Comparison of ENCODE assay signal across 35 mouse cellular contexts in genomic region chr14:31596408-31596807, GRCm38 (mm10). TPM values are rescaled to one million over a fixed set of nuclear protein-coding genes. Genes with fewer than 3 reads are reported as not detected.
A peak's percentile ranks its signal among the peaks of the same experiment; 100 is the strongest.
DNase-seq lines count a peak whose midpoint lies in the region; ATAC-seq and TF ChIP-seq lines count a peak whose summit lies in the region.
"Had no signal": no experiment of that assay in that cellular context is flagged by ENCODE, and none has a peak within 500 bp of the region (broad histone marks: within the 10 kb centered on the region; RNA-seq: fewer than 3 reads in every experiment).

No protein-coding gene starts in this region.

- no peak for TF ChIP-seq CTCF in CH12.LX (conservative IDR thresholded peaks at IDR 0.05 in 1 of 2, IDR thresholded peaks at IDR 0.05 in 1 of 2; ENCODE audit: low read depth in 2 of 2, low read length in 2 of 2)
- no peak for TF ChIP-seq CTCF in hindbrain, postnatal 0 days (IDR thresholded peaks at IDR 0.05; ENCODE audit: low read depth)

- TF ChIP-seq RAD21 in CH12.LX (IDR thresholded peaks at IDR 0.05; ENCODE audit: low read depth, low read length) = no peak

- no peak overlapping the region for H3K9ac ChIP-seq in CH12.LX (ENCODE audit: insufficient read depth, low read depth)
- no peak overlapping the region for H3K9ac ChIP-seq in hindbrain, postnatal 0 days (replicated peaks; ENCODE audit: low read length)
- H3K9ac ChIP-seq in intestine, embryonic 16.5 days (ENCODE audit: low read depth, low read length) = no peak overlapping the region
- H3K9ac ChIP-seq: embryonic facial prominence, embryonic 13.5 days; hindbrain, embryonic 15.5 days; lung, embryonic 14.5 days; midbrain, embryonic 13.5 days; neural tube, embryonic 15.5 days had no signal

- no peaks in the 10 kb centered on the region for H3K79me2 ChIP-seq in CH12.LX (replicated peaks; ENCODE audit: control insufficient read depth, extremely low read depth, insufficient read depth, poor library complexity, severe bottlenecking)

- H3K9me3 ChIP-seq in CH12.LX (replicated peaks; ENCODE audit: low read length) = peaks cover 4% of the 10 kb centered on the region
- no peaks in the 10 kb centered on the region for H3K9me3 ChIP-seq in hindbrain, postnatal 0 days (ENCODE audit: low read length)
- H3K9me3 ChIP-seq in intestine, embryonic 16.5 days (ENCODE audit: control insufficient read depth, low read length) = no peaks in the 10 kb centered on the region
- H3K9me3 ChIP-seq: embryonic facial prominence, embryonic 13.5 days; G1E; hindbrain, embryonic 15.5 days; midbrain, embryonic 13.5 days; neural tube, embryonic 15.5 days had no signal

- TF ChIP-seq EP300 in CH12.LX (IDR thresholded peaks at IDR 0.05; ENCODE audit: low read length) = no peak

- no peaks in the 10 kb centered on the region for H3K27me3 ChIP-seq in CH12.LX (replicated peaks)
- H3K27me3 ChIP-seq in hindbrain, postnatal 0 days (ENCODE audit: insufficient read depth, low read length) = no peaks in the 10 kb centered on the region
- no peaks in the 10 kb centered on the region for H3K27me3 ChIP-seq in intestine, embryonic 16.5 days (replicated peaks; ENCODE audit: control insufficient read depth, insufficient read depth, low read length)
- H3K27me3 ChIP-seq: embryonic facial prominence, embryonic 13.5 days; hindbrain, embryonic 15.5 days; megakaryocyte, embryonic 14.5 days; midbrain, embryonic 13.5 days; neural tube, embryonic 15.5 days had no signal

- in situ Hi-C loops in CH12.LX (cut with MboI; ENCODE audit: low pct_ligation_motif_present, low pct_unique_long_range_greater_than_20kb, low sequenced_read_pairs) = loop anchor here (5.0 kb wide), 1 partner anchor 69 kb away; no protein-coding TSS in a partner anchor

- H3K4me3 ChIP-seq in CH12.LX (replicated peaks in 1 of 3; ENCODE audit: low read depth in 2 of 3, low read length in 2 of 3, poor library complexity in 1 of 3) = no peak overlapping the region
- H3K4me3 ChIP-seq in hindbrain, postnatal 0 days (ENCODE audit: low read length) = no peak overlapping the region
- no peak overlapping the region for H3K4me3 ChIP-seq in intestine, embryonic 16.5 days (ENCODE audit: low read length)
- H3K4me3 ChIP-seq: embryonic facial prominence, embryonic 13.5 days; hindbrain, embryonic 15.5 days; megakaryocyte, embryonic 14.5 days; midbrain, embryonic 13.5 days; neural tube, embryonic 15.5 days had no signal

- ATAC-seq in hematopoietic stem cell, adult 5-6 weeks (replicated peaks in 1 of 2; ENCODE audit: insufficient read depth in 1 of 2, low FRiP score in 2 of 2, low TSS enrichment in 1 of 2, low read depth in 1 of 2, poor library complexity in 2 of 2, severe bottlenecking in 2 of 2) = peak; percentile 17 to 21; a peak in 1 of 4 replicates
- ATAC-seq in megakaryocyte, adult 5-6 weeks (ENCODE audit: poor library complexity, severe bottlenecking) = peak; percentile 83
- no peak for ATAC-seq in hindbrain, postnatal 0 days
- no peak for ATAC-seq in intestine, embryonic 16.5 days
- ATAC-seq: forebrain, embryonic 16.5 days; midbrain, embryonic 13.5 days had no signal

- DNase-seq in 416B (ENCODE audit: low read depth) = peak; percentile 61
- DNase-seq in CH12.LX (ENCODE audit: extremely low read depth) = peak; percentile 70
- DNase-seq in frontal cortex, postnatal 10 days (ENCODE audit: low spot score in 2 of 2) = no peak
- no peak for DNase-seq in heart, postnatal 25 days (ENCODE audit: low spot score)
- DNase-seq in hindbrain, postnatal 0 days (ENCODE audit: low spot score) = no peak
- DNase-seq: adrenal gland, adult 8-10 months; cerebellum, adult 11 months; cerebellum, adult 9-10 months; gastrocnemius, postnatal 25 days; heart, adult 18-20 months; heart, postnatal 4 days; kidney, adult 8-10 months; kidney, postnatal 4 days; layer of hippocampus, postnatal 36 days; left cerebral cortex, postnatal 4 days; lung, embryonic 14.5 days; lung, postnatal 14 days; thymus, postnatal 14 days had no signal

- no peak for TF ChIP-seq POLR2A in CH12.LX (IDR thresholded peaks at IDR 0.05; ENCODE audit: low read depth, low read length)

- 78% methylated on average over 7 of the region's 7 CpGs for WGBS in hindbrain, postnatal 0 days
- WGBS in intestine, embryonic 16.5 days = 71% methylated on average over 7 of the region's 7 CpGs

- peaks cover 22 to 50% of the 10 kb centered on the region in 2 experiments for H3K4me1 ChIP-seq in CH12.LX (ENCODE audit: control insufficient read depth in 1 of 2, insufficient read depth in 2 of 2)
- H3K4me1 ChIP-seq in hindbrain, postnatal 0 days (ENCODE audit: insufficient read depth, low read length) = no peaks in the 10 kb centered on the region
- H3K4me1 ChIP-seq in intestine, embryonic 16.5 days (ENCODE audit: control insufficient read depth, insufficient read depth, low read length) = no peaks in the 10 kb centered on the region
- H3K4me1 ChIP-seq: hindbrain, embryonic 15.5 days; midbrain, embryonic 13.5 days; neural tube, embryonic 15.5 days had no signal

- H3K36me3 ChIP-seq in CH12.LX (replicated peaks in 1 of 2; ENCODE audit: control insufficient read depth in 1 of 2, insufficient read depth in 1 of 2, low read length in 1 of 2) = no peaks in the 10 kb centered on the region
- H3K36me3 ChIP-seq in hindbrain, postnatal 0 days (ENCODE audit: insufficient read depth, low read length) = no peaks in the 10 kb centered on the region
- no peaks in the 10 kb centered on the region for H3K36me3 ChIP-seq in intestine, embryonic 16.5 days (ENCODE audit: control insufficient read depth, insufficient read depth, low read length)
- H3K36me3 ChIP-seq: embryonic facial prominence, embryonic 13.5 days; G1E; hindbrain, embryonic 15.5 days; midbrain, embryonic 13.5 days; neural tube, embryonic 15.5 days had no signal

- intact Hi-C loops in heart, postnatal 25 days (cut with DNase I) = no loop called here

- dilution Hi-C loops in CH12.LX (cut with MboI; ENCODE audit: extremely low pct_ligation_motif_present, extremely low pct_unique_long_range_greater_than_20kb, low sequenced_read_pairs) = no loop called here

- no peak overlapping the region for H3K4me2 ChIP-seq in CH12.LX (ENCODE audit: insufficient read depth, low read depth, poor library complexity, severe bottlenecking)
- no peak overlapping the region for H3K4me2 ChIP-seq in hindbrain, postnatal 0 days (ENCODE audit: low read depth, low read length)
- H3K4me2 ChIP-seq in intestine, embryonic 16.5 days (ENCODE audit: low read depth, low read length) = no peak overlapping the region
- H3K4me2 ChIP-seq: embryonic facial prominence, embryonic 13.5 days; heart, embryonic 11.5 days; hindbrain, embryonic 15.5 days; lung, embryonic 14.5 days; midbrain, embryonic 13.5 days; neural tube, embryonic 15.5 days had no signal

- peak overlapping the region; percentile 65 for H3K27ac ChIP-seq in CH12.LX (ENCODE audit: insufficient read depth, low read depth)
- no peak overlapping the region for H3K27ac ChIP-seq in hindbrain, postnatal 0 days
- H3K27ac ChIP-seq in intestine, embryonic 16.5 days (ENCODE audit: low read length) = no peak overlapping the region
- H3K27ac ChIP-seq: embryonic facial prominence, embryonic 13.5 days; hindbrain, embryonic 15.5 days; kidney, postnatal 0 days; midbrain, embryonic 13.5 days; neural tube, embryonic 15.5 days had no signal

RNA-seq across cellular contexts. Expression of gene Colq, which starts 5.3 kb away (rescaled TPM):
- total RNA-seq in CH12.LX (2012; rRNA removed) = 2.5 and 4.2 TPM in 2 replicates
- 1.5 and 1.7 TPM in 2 replicates for total RNA-seq in CH12.LX (2014; rRNA removed)
- 4.6 and 5.1 TPM in 2 replicates for polyA plus RNA-seq in CH12.LX (2012; ENCODE audit: insufficient read length, low read depth)
- 0.69 TPM in 1 of 2 replicates, not detected in the other for total RNA-seq in hematopoietic stem cell, adult 5-6 weeks (2017)
- 0.07 TPM in 1 of 2 replicates, not detected in the other for total RNA-seq in megakaryocyte, adult 5-6 weeks (2015)
- not detected in 2 replicates for total RNA-seq in megakaryocyte, adult 5-6 weeks (2017)
- 10 to 100 TPM in 1 of 2 experiments, 1 to 10 TPM in 1; 9.3 to 11.9 TPM for total RNA-seq in heart, postnatal 25 days (2021)
- 0.47 and 0.63 TPM in 2 replicates for total RNA-seq in hindbrain, postnatal 0 days (2014; rRNA removed)
- 0.79 and 0.80 TPM in 2 replicates for polyA plus RNA-seq in hindbrain, postnatal 0 days (2015; fragmentation: Nextera tagmentation; extraction: Ambion mirVana)
- 0.92 and 1.0 TPM in 2 replicates for polyA plus RNA-seq in intestine, embryonic 16.5 days (2015; fragmentation: Nextera tagmentation; extraction: Ambion mirVana)
- polyA plus RNA-seq: C2C12; forebrain, embryonic 11.5 days; forebrain, embryonic 16.5 days; G1E; midbrain, embryonic 13.5 days had no signal

RNA-seq across cellular contexts. Expression of gene Gm49387, which starts 44.3 kb away (rescaled TPM):
- not detected in 2 replicates for total RNA-seq in CH12.LX (2012; rRNA removed)
- total RNA-seq in CH12.LX (2014; rRNA removed) = not detected in 2 replicates
- 0.71 TPM in 1 of 2 replicates, not detected in the other for polyA plus RNA-seq in CH12.LX (2012; ENCODE audit: insufficient read length, low read depth)
- not detected in 2 replicates for total RNA-seq in hematopoietic stem cell, adult 5-6 weeks (2017)
- total RNA-seq in megakaryocyte, adult 5-6 weeks (2015) = not detected in 2 replicates
- total RNA-seq in megakaryocyte, adult 5-6 weeks (2017) = not detected in 2 replicates
- 1 to 10 TPM in 1 of 2 experiments, under 1 TPM in 1; 0.47 to 1.5 TPM for total RNA-seq in heart, postnatal 25 days (2021)
- total RNA-seq in hindbrain, postnatal 0 days (2014; rRNA removed) = not detected in 2 replicates
- polyA plus RNA-seq in hindbrain, postnatal 0 days (2015; fragmentation: Nextera tagmentation; extraction: Ambion mirVana) = 1.2 TPM in 1 of 2 replicates, not detected in the other
- polyA plus RNA-seq in intestine, embryonic 16.5 days (2015; fragmentation: Nextera tagmentation; extraction: Ambion mirVana) = 3.0 and 4.3 TPM in 2 replicates
- total RNA-seq: adrenal gland, adult 8-10 months; adrenal gland, postnatal 4 days; G1E; layer of hippocampus, adult 8-10 months; layer of hippocampus, postnatal 36 days; left cerebral cortex, postnatal 4 days had no signal
- polyA plus RNA-seq: C2C12; forebrain, embryonic 11.5 days; forebrain, embryonic 16.5 days; G1E; hindbrain, embryonic 15.5 days; kidney, postnatal 0 days; midbrain, embryonic 13.5 days; urinary bladder, adult 2 months had no signal

RNA-seq across cellular contexts. Expression of gene Btd, which starts 44.4 kb away (rescaled TPM):
- total RNA-seq in CH12.LX (2012; rRNA removed) (14.1 and 16.2 TPM in 2 replicates), CH12.LX (2014; rRNA removed) (22.5 and 23.0 TPM in 2 replicates)
- 18.2 and 25.4 TPM in 2 replicates for polyA plus RNA-seq in CH12.LX (2012; ENCODE audit: insufficient read length, low read depth)
- 12.3 and 23.3 TPM in 2 replicates for total RNA-seq in hematopoietic stem cell, adult 5-6 weeks (2017)
- total RNA-seq in megakaryocyte, adult 5-6 weeks (2015) = 14.8 and 17.0 TPM in 2 replicates
- total RNA-seq in megakaryocyte, adult 5-6 weeks (2017) = 11.3 and 18.5 TPM in 2 replicates
- total RNA-seq in heart, postnatal 25 days (2021) = 10 to 100 TPM in 1 of 2 experiments, 1 to 10 TPM in 1; 9.1 to 10.4 TPM
- 30.8 and 42.4 TPM in 2 replicates for total RNA-seq in hindbrain, postnatal 0 days (2014; rRNA removed)
- polyA plus RNA-seq in hindbrain, postnatal 0 days (2015; fragmentation: Nextera tagmentation; extraction: Ambion mirVana) = 22.4 and 24.5 TPM in 2 replicates
- 30.0 and 31.2 TPM in 2 replicates for polyA plus RNA-seq in intestine, embryonic 16.5 days (2015; fragmentation: Nextera tagmentation; extraction: Ambion mirVana)

RNA-seq across cellular contexts. Expression of gene Hacl1, which starts 44.7 kb away (rescaled TPM):
- total RNA-seq in CH12.LX (2012; rRNA removed) (14.3 and 20.2 TPM in 2 replicates), CH12.LX (2014; rRNA removed) (22.6 and 23.7 TPM in 2 replicates)
- 13.6 and 13.7 TPM in 2 replicates for polyA plus RNA-seq in CH12.LX (2012; ENCODE audit: insufficient read length, low read depth)
- total RNA-seq in hematopoietic stem cell, adult 5-6 weeks (2017) = 26.0 and 51.5 TPM in 2 replicates
- 8.0 and 12.2 TPM in 2 replicates for total RNA-seq in megakaryocyte, adult 5-6 weeks (2015)
- 14.6 and 18.1 TPM in 2 replicates for total RNA-seq in megakaryocyte, adult 5-6 weeks (2017)
- total RNA-seq in heart, postnatal 25 days (2021) = 10 to 100 TPM in 1 of 2 experiments, 1 to 10 TPM in 1; 5.7 to 13.6 TPM
- total RNA-seq in hindbrain, postnatal 0 days (2014; rRNA removed) = 6.3 and 12.8 TPM in 2 replicates
- polyA plus RNA-seq in hindbrain, postnatal 0 days (2015; fragmentation: Nextera tagmentation; extraction: Ambion mirVana) = 10.9 and 11.3 TPM in 2 replicates
- 19.9 and 26.1 TPM in 2 replicates for polyA plus RNA-seq in intestine, embryonic 16.5 days (2015; fragmentation: Nextera tagmentation; extraction: Ambion mirVana)

Comparison
In these comparisons a context has a peak if more than half of its experiments do, and no peak if none do; other contexts are left out.
1. DNase-seq: peak in 416B (single experiment) and CH12.LX (single experiment); none in frontal cortex, postnatal 10 days (0 of 2), heart, postnatal 25 days (single experiment) and hindbrain, postnatal 0 days (single experiment).
2. ATAC-seq: peak in hematopoietic stem cell, adult 5-6 weeks (2 of 2) and megakaryocyte, adult 5-6 weeks (single experiment); none in hindbrain, postnatal 0 days (single experiment) and intestine, embryonic 16.5 days (single experiment).